Mouse (Mus musculus): ENCODE measurements around the gene Gast. TPM values are rescaled to one million over a fixed set of nuclear protein-coding genes. Genes with fewer than 3 reads are reported as not detected.

Gast gene
- polyA plus RNA-seq, 1 experiment from 2014 or later = not detected

Other genes starting within 250 kb of the Gast start
- not detected in 2 replicates for gene Krt32, start 246.2 kb upstream of the Gast start, polyA plus RNA-seq (2014; fragmentation: Nextera tagmentation; extraction: Ambion mirVana)
- not detected in 2 replicates for gene Krt35, start 238.2 kb upstream of the Gast start, polyA plus RNA-seq (2014; fragmentation: Nextera tagmentation; extraction: Ambion mirVana)
- 0.13 TPM in 1 of 2 replicates, not detected in the other for gene Krt36, start 228.8 kb upstream of the Gast start, polyA plus RNA-seq (2014; fragmentation: Nextera tagmentation; extraction: Ambion mirVana)
- gene Krt13, start 212.8 kb upstream of the Gast start, polyA plus RNA-seq (2014; fragmentation: Nextera tagmentation; extraction: Ambion mirVana) = not detected in 2 replicates
- 8.2 and 8.6 TPM in 2 replicates for gene Krt15, start 198.5 kb upstream of the Gast start, polyA plus RNA-seq (2014; fragmentation: Nextera tagmentation; extraction: Ambion mirVana)
- gene Krt19, start 185.7 kb upstream of the Gast start, polyA plus RNA-seq (2014; fragmentation: Nextera tagmentation; extraction: Ambion mirVana) = 8.0 and 10.5 TPM in 2 replicates
- not detected in 2 replicates for gene Krt9, start 141.2 kb upstream of the Gast start, polyA plus RNA-seq (2014; fragmentation: Nextera tagmentation; extraction: Ambion mirVana)
- gene Krt14, start 126.9 kb upstream of the Gast start, polyA plus RNA-seq (2014; fragmentation: Nextera tagmentation; extraction: Ambion mirVana) = 30.7 and 31.2 TPM in 2 replicates
- gene Krt16, start 85.5 kb upstream of the Gast start, polyA plus RNA-seq (2014; fragmentation: Nextera tagmentation; extraction: Ambion mirVana) = not detected in 2 replicates
- gene Krt17, start 73.4 kb upstream of the Gast start, polyA plus RNA-seq (2014; fragmentation: Nextera tagmentation; extraction: Ambion mirVana) = 1.3 and 1.8 TPM in 2 replicates
- not detected in 2 replicates for gene Krt42, start 64.5 kb upstream of the Gast start, polyA plus RNA-seq (2014; fragmentation: Nextera tagmentation; extraction: Ambion mirVana)
- gene Eif1, start 14.5 kb upstream of the Gast start, polyA plus RNA-seq (2014; fragmentation: Nextera tagmentation; extraction: Ambion mirVana) = 1,683 and 1,757 TPM in 2 replicates
- 5.5 and 6.2 TPM in 2 replicates for gene Hap1, start 21.7 kb downstream of the Gast start, polyA plus RNA-seq (2014; fragmentation: Nextera tagmentation; extraction: Ambion mirVana)
- 31.8 and 37.4 TPM in 2 replicates for gene Jup, start 63.4 kb downstream of the Gast start, polyA plus RNA-seq (2014; fragmentation: Nextera tagmentation; extraction: Ambion mirVana)
- 33.0 and 37.1 TPM in 2 replicates for gene P3h4, start 80.4 kb downstream of the Gast start, polyA plus RNA-seq (2014; fragmentation: Nextera tagmentation; extraction: Ambion mirVana)
- 60.0 and 69.4 TPM in 2 replicates for gene Fkbp10, start 81.3 kb downstream of the Gast start, polyA plus RNA-seq (2014; fragmentation: Nextera tagmentation; extraction: Ambion mirVana)
- gene Nt5c3b, start 107.4 kb downstream of the Gast start, polyA plus RNA-seq (2014; fragmentation: Nextera tagmentation; extraction: Ambion mirVana) = 136 and 145 TPM in 2 replicates
- gene Klhl10, start 107.5 kb downstream of the Gast start, polyA plus RNA-seq (2014; fragmentation: Nextera tagmentation; extraction: Ambion mirVana) = 0.52 and 0.57 TPM in 2 replicates
- gene Klhl11, start 138.3 kb downstream of the Gast start, polyA plus RNA-seq (2014; fragmentation: Nextera tagmentation; extraction: Ambion mirVana) = 13.1 and 13.2 TPM in 2 replicates
- gene Acly, start 193.6 kb downstream of the Gast start, polyA plus RNA-seq (2014; fragmentation: Nextera tagmentation; extraction: Ambion mirVana) = 200 and 210 TPM in 2 replicates
- gene Ttc25, start 211.2 kb downstream of the Gast start, polyA plus RNA-seq (2014; fragmentation: Nextera tagmentation; extraction: Ambion mirVana) = 0.79 and 1.4 TPM in 2 replicates
- gene Cnp, start 240.5 kb downstream of the Gast start, polyA plus RNA-seq (2014; fragmentation: Nextera tagmentation; extraction: Ambion mirVana) = 20.0 and 23.6 TPM in 2 replicates

Data from embryonic facial prominence, embryonic 11.5 days (tissue).